13 mouse cellular contexts compared by ENCODE assay signal in genomic region chr13:81640881-81641280, GRCm38 (mm10). TPM values are rescaled to one million over a fixed set of nuclear protein-coding genes. Genes with fewer than 3 reads are reported as not detected.
DNase-seq lines count a peak whose midpoint lies in the region; ATAC-seq lines count a peak whose summit lies in the region.
"Had no signal": no experiment of that assay in that cellular context is flagged by ENCODE, and none has a peak within 500 bp of the region (broad histone marks: within the 10 kb centered on the region; RNA-seq: fewer than 3 reads in every experiment).

No protein-coding gene starts in this region.

- H3K9me3 ChIP-seq in kidney, embryonic 14.5 days (ENCODE audit: control insufficient read depth, low read length) = no peaks in the 10 kb centered on the region
- H3K9me3 ChIP-seq in embryonic facial prominence, embryonic 11.5 days (replicated peaks; ENCODE audit: control insufficient read depth, low read length) = no peaks in the 10 kb centered on the region
- H3K9me3 ChIP-seq in hindbrain, embryonic 13.5 days = no peaks in the 10 kb centered on the region
- no peaks in the 10 kb centered on the region for H3K9me3 ChIP-seq in neural tube, embryonic 13.5 days
- H3K9me3 ChIP-seq: liver, embryonic 15.5 days had no signal

- H3K36me3 ChIP-seq in kidney, embryonic 14.5 days (ENCODE audit: control insufficient read depth, insufficient read depth, low read length) = no peaks in the 10 kb centered on the region
- no peaks in the 10 kb centered on the region for H3K36me3 ChIP-seq in embryonic facial prominence, embryonic 11.5 days (replicated peaks; ENCODE audit: control insufficient read depth, insufficient read depth, low read depth, low read length)
- no peaks in the 10 kb centered on the region for H3K36me3 ChIP-seq in hindbrain, embryonic 13.5 days
- no peaks in the 10 kb centered on the region for H3K36me3 ChIP-seq in neural tube, embryonic 13.5 days
- H3K36me3 ChIP-seq: liver, embryonic 15.5 days had no signal

- no peaks in the 10 kb centered on the region for H3K27me3 ChIP-seq in kidney, embryonic 14.5 days (ENCODE audit: control insufficient read depth, insufficient read depth, low read length)
- no peaks in the 10 kb centered on the region for H3K27me3 ChIP-seq in embryonic facial prominence, embryonic 11.5 days (ENCODE audit: control insufficient read depth, insufficient read depth, low read length)
- no peaks in the 10 kb centered on the region for H3K27me3 ChIP-seq in hindbrain, embryonic 13.5 days
- no peaks in the 10 kb centered on the region for H3K27me3 ChIP-seq in neural tube, embryonic 13.5 days
- H3K27me3 ChIP-seq: CH12.LX had no signal

- peak; percentile 38; the same call in 1 of the 2 replicates for ATAC-seq in kidney, embryonic 14.5 days (ENCODE audit: low FRiP score, low TSS enrichment)
- ATAC-seq in embryonic facial prominence, embryonic 11.5 days (replicated peaks; ENCODE audit: insufficient number of reproducible peaks, low FRiP score, low TSS enrichment, low read depth) = no peak
- ATAC-seq in hindbrain, embryonic 13.5 days (ENCODE audit: low FRiP score) = no peak; the same call in 1 of the 2 replicates
- peak; percentile 37; the same call in 1 of the 2 replicates for ATAC-seq in neural tube, embryonic 13.5 days (ENCODE audit: low read depth)

- WGBS in kidney, embryonic 14.5 days = 39% methylated on average over 6 of the region's 6 CpGs
- 32% methylated on average over 6 of the region's 6 CpGs for WGBS in embryonic facial prominence, embryonic 11.5 days
- WGBS in hindbrain, embryonic 13.5 days = 37% methylated on average over 6 of the region's 6 CpGs
- WGBS in neural tube, embryonic 13.5 days = 36% methylated on average over 6 of the region's 6 CpGs

- no peak overlapping the region for H3K4me2 ChIP-seq in kidney, embryonic 14.5 days (replicated peaks; ENCODE audit: low read depth, low read length)
- H3K4me2 ChIP-seq in embryonic facial prominence, embryonic 11.5 days (ENCODE audit: low read depth, low read length) = no peak overlapping the region
- peak overlapping the region; percentile 52 for H3K4me2 ChIP-seq in hindbrain, embryonic 13.5 days
- H3K4me2 ChIP-seq in neural tube, embryonic 13.5 days = peak overlapping the region; percentile 52

- H3K4me1 ChIP-seq in kidney, embryonic 14.5 days (ENCODE audit: control insufficient read depth, insufficient read depth, low read length) = no peaks in the 10 kb centered on the region
- H3K4me1 ChIP-seq in embryonic facial prominence, embryonic 11.5 days (ENCODE audit: control insufficient read depth, insufficient read depth, low read length) = no peaks in the 10 kb centered on the region; the same call in 1 of the 2 replicates
- H3K4me1 ChIP-seq in hindbrain, embryonic 13.5 days (replicated peaks) = no peaks in the 10 kb centered on the region; the same call in 1 of the 2 replicates
- peaks cover 19% of the 10 kb centered on the region; the same call in 1 of the 2 replicates for H3K4me1 ChIP-seq in neural tube, embryonic 13.5 days (replicated peaks)

- H3K9ac ChIP-seq in kidney, embryonic 14.5 days (ENCODE audit: low read depth, low read length) = no peak overlapping the region
- no peak overlapping the region for H3K9ac ChIP-seq in embryonic facial prominence, embryonic 11.5 days (replicated peaks; ENCODE audit: low read length)
- no peak overlapping the region for H3K9ac ChIP-seq in hindbrain, embryonic 13.5 days
- no peak overlapping the region for H3K9ac ChIP-seq in neural tube, embryonic 13.5 days

- no peak for DNase-seq in kidney, postnatal 36 days
- DNase-seq in embryonic facial prominence, embryonic 11.5 days (ENCODE audit: low spot score) = peak; percentile 34
- DNase-seq in adrenal gland, postnatal 36 days = no peak
- DNase-seq in cerebellum, adult 11-12 months = no peak
- no peak for DNase-seq in left cerebral cortex, postnatal 25 days (ENCODE audit: low spot score in 2 of 2)
- DNase-seq: gastrocnemius, adult 2 months; kidney, adult 2 months had no signal

- H3K4me3 ChIP-seq in kidney, embryonic 14.5 days (ENCODE audit: low read length) = no peak overlapping the region
- H3K4me3 ChIP-seq in embryonic facial prominence, embryonic 11.5 days (ENCODE audit: low read depth, low read length) = no peak overlapping the region
- H3K4me3 ChIP-seq in hindbrain, embryonic 13.5 days = no peak overlapping the region
- no peak overlapping the region for H3K4me3 ChIP-seq in neural tube, embryonic 13.5 days
- H3K4me3 ChIP-seq: gastrocnemius, adult 2 months; left cerebral cortex, adult 2 months; liver, embryonic 15.5 days had no signal

- H3K27ac ChIP-seq in kidney, embryonic 14.5 days (ENCODE audit: low read depth, low read length) = no peak overlapping the region
- H3K27ac ChIP-seq in embryonic facial prominence, embryonic 11.5 days (replicated peaks; ENCODE audit: low read depth, low read length) = peak overlapping the region; percentile 20; the same call in 1 of the 2 replicates
- no peak overlapping the region for H3K27ac ChIP-seq in hindbrain, embryonic 13.5 days
- H3K27ac ChIP-seq in neural tube, embryonic 13.5 days (replicated peaks) = peak overlapping the region; percentile 52
- H3K27ac ChIP-seq: gastrocnemius, adult 2 months; left cerebral cortex, adult 2 months had no signal

- intact Hi-C loops in left cerebral cortex, postnatal 25 days (cut with DNase I) = loop anchor here (2.0 to 10.0 kb wide), 3 partner anchors 121 to 776 kb away; no protein-coding TSS in a partner anchor

RNA-seq across cellular contexts. Expression of gene Adgrv1, which starts 7.9 kb away (rescaled TPM):
- polyA plus RNA-seq in kidney, embryonic 14.5 days (2014; fragmentation: Nextera tagmentation; extraction: Ambion mirVana) = 4.0 and 4.6 TPM in 2 replicates
- 8.0 and 8.3 TPM in 2 replicates for polyA plus RNA-seq in embryonic facial prominence, embryonic 11.5 days (2014; fragmentation: Nextera tagmentation; extraction: Ambion mirVana)
- polyA plus RNA-seq in hindbrain, embryonic 13.5 days (2015; fragmentation: Nextera tagmentation; extraction: Ambion mirVana) = 19.1 and 22.0 TPM in 2 replicates
- 16.6 and 20.4 TPM in 2 replicates for polyA plus RNA-seq in neural tube, embryonic 13.5 days (2015; fragmentation: Nextera tagmentation; extraction: Ambion mirVana)
- 1 to 10 TPM; 1.4 to 3.6 TPM for total RNA-seq in adrenal gland, postnatal 36 days (2021)
- 1 to 10 TPM; 1.4 to 1.6 TPM for total RNA-seq in left cerebral cortex, postnatal 25 days (2021)
- total RNA-seq: gastrocnemius, adult 2 months had no signal

RNA-seq across cellular contexts. Expression of gene Lysmd3, which starts 16.6 kb away (rescaled TPM):
- polyA plus RNA-seq in kidney, embryonic 14.5 days (2014; fragmentation: Nextera tagmentation; extraction: Ambion mirVana) = 17.8 and 27.0 TPM in 2 replicates
- 31.8 and 33.9 TPM in 2 replicates for polyA plus RNA-seq in embryonic facial prominence, embryonic 11.5 days (2014; fragmentation: Nextera tagmentation; extraction: Ambion mirVana)
- polyA plus RNA-seq in hindbrain, embryonic 13.5 days (2015; fragmentation: Nextera tagmentation; extraction: Ambion mirVana) = 19.5 and 20.8 TPM in 2 replicates
- polyA plus RNA-seq in neural tube, embryonic 13.5 days (2015; fragmentation: Nextera tagmentation; extraction: Ambion mirVana) = 18.6 and 22.2 TPM in 2 replicates
- total RNA-seq in adrenal gland, postnatal 36 days (2021) = 10 to 100 TPM; 23.1 to 27.0 TPM
- total RNA-seq in left cerebral cortex, postnatal 25 days (2021) = 10 to 100 TPM in 1 of 2 experiments, 1 to 10 TPM in 1; 9.4 to 10.6 TPM

Comparison
In these comparisons a context has a peak if more than half of its experiments do, and no peak if none do; other contexts are left out.
1. ATAC-seq: peak in kidney, embryonic 14.5 days (single experiment) and neural tube, embryonic 13.5 days (single experiment); none in embryonic facial prominence, embryonic 11.5 days (single experiment) and hindbrain, embryonic 13.5 days (single experiment).
2. H3K27ac ChIP-seq: peak in embryonic facial prominence, embryonic 11.5 days (single experiment) and neural tube, embryonic 13.5 days (single experiment); none in kidney, embryonic 14.5 days (single experiment) and hindbrain, embryonic 13.5 days (single experiment).
3. H3K4me2 ChIP-seq: peak in hindbrain, embryonic 13.5 days (single experiment) and neural tube, embryonic 13.5 days (single experiment); none in kidney, embryonic 14.5 days (single experiment) and embryonic facial prominence, embryonic 11.5 days (single experiment).